Mouse (Mus musculus) limb, embryonic 13.5 days (tissue): ENCODE measurements around the gene Lmo4. TPM values are rescaled to one million over a fixed set of nuclear protein-coding genes. Genes with fewer than 3 reads are reported as not detected.

ENCODE experiments used
- ATAC-seq: fragments of 200-750 bp; cut with Nextera tagmentation; 2 replicates; pipeline ENCODE4 v1.8.0; 2017; ENCODE audit warnings: low read depth, moderate number of reproducible peaks, moderate TSS enrichment; ENCODE audit not compliant: low FRiP score
- H3K27ac ChIP-seq: fragments of 300-500 bp; sonication (generic); 2 replicates; pipeline ENCODE4 v1.5.1; 2015; ENCODE audit warnings: inconsistent platforms, mild to moderate bottlenecking, moderate library complexity
- H3K27me3 ChIP-seq: fragments of 300-500 bp; sonication (generic); 2 replicates; pipeline ENCODE4 v1.6.1; 2015; ENCODE audit warnings: mild to moderate bottlenecking, inconsistent platforms
- H3K36me3 ChIP-seq: fragments of 300-500 bp; sonication (generic); 2 replicates; pipeline ENCODE4 v1.6.1; 2015; ENCODE audit warnings: inconsistent platforms, mild to moderate bottlenecking, moderate library complexity
- H3K4me1 ChIP-seq: fragments of 300-500 bp; sonication (generic); 2 replicates; pipeline ENCODE4 v1.6.1; 2015; ENCODE audit warnings: inconsistent platforms
- H3K4me2 ChIP-seq: fragments of 300-500 bp; sonication (generic); replicated peaks from 2 replicates; pipeline ENCODE4 v1.6.1; 2015; ENCODE audit warnings: inconsistent platforms, mild to moderate bottlenecking, moderate library complexity
- H3K4me3 ChIP-seq: fragments of 300-500 bp; sonication (generic); 2 replicates; pipeline ENCODE4 v1.5.1; 2015; ENCODE audit warnings: moderate library complexity, mild to moderate bottlenecking, inconsistent platforms
- H3K9ac ChIP-seq: fragments of 300-500 bp; sonication (generic); 2 replicates; pipeline ENCODE4 v1.6.1; 2015; ENCODE audit warnings: mild to moderate bottlenecking, inconsistent platforms
- H3K9me3 ChIP-seq: fragments of 300-500 bp; sonication (generic); 2 replicates; pipeline ENCODE4 v1.6.1; 2016; ENCODE audit warnings: inconsistent platforms
- WGBS: fragments of 180-500 bp; shearing (Covaris S2); methylation state at CpG from one replicate; pipeline ENCODE4 v1.1.7; 2015; 5-methylcytosine and 5-hydroxymethylcytosine counted together
- polyA plus RNA-seq: library from polyadenylated mRNA; unstranded; fragments of >200 nt; fragmentation: Nextera tagmentation; extraction: Ambion mirVana; gene quantifications from 2 replicates; pipeline ENCODE4 v1.2.1, GENCODE M21; 2015

The Lmo4 gene
- polyA plus RNA-seq, 1 experiment from 2014 or later, result 87.5 TPM

DNA sequence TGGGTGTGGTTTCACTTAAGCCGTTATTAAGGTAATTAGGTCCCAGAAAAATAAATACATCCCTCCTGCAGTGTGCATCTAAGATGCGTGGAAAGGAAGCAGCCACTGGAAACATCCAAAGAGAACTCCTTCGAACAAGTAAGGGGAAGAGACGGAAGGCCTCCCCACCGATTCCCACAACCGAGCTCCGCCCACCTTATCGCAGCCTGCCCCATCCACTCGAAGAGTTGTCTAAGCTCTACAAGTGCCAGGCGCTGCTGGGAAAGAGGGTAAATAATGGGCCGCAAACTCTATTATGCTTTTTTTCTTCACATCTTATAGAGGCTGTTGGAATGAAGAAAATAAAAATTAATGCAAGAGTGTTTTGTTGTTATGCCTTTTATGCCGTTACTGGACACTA lies 39.6 kb downstream of the Lmo4 start:
- no peak overlapping the region for H3K4me2 ChIP-seq
- no peak overlapping the region for H3K4me3 ChIP-seq
- peaks cover 13% of the 10 kb centered on the region for H3K4me1 ChIP-seq
- no peaks in the 10 kb centered on the region for H3K27me3 ChIP-seq
- no peak for ATAC-seq
- H3K36me3 ChIP-seq, result no peaks in the 10 kb centered on the region
- no peaks in the 10 kb centered on the region for H3K9me3 ChIP-seq
- H3K27ac ChIP-seq, result no peak overlapping the region
- 65% methylated on average over 12 of the region's 12 CpGs for WGBS
- no peak overlapping the region for H3K9ac ChIP-seq

DNA sequence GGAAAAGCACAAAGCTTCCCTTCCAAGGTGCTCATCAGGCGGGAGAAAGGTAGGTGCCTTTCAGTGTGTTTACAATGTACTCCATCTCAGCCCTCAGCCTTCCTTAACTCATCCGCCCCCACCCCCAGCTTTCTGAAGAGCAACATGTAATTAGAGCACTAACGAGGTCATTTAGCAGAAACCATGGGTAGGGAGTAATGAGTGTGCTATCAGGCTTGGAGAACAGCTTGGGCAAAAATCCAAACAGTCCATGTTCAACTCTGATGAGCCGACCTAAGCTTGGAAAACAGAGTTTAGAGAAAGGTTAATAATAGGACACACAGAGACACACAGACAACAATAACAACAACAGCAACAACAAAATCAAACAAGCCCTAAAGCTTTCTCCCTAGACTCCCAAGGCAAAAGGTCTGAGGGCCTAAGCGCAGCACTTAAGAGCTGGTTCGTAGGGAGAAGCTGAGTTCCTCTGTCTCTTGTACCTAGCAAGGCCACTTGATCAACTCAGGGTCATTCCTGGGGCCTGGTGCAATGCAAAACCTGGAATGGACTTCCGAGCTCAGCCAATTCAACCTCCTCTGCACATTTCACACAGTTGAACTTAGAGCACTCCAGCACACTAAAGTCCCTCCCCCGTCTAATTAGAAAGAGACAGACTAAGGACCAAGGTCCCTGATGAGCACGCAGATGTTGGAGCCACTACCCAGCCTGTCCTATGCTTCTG lies 40.2 kb downstream of the Lmo4 start:
- H3K9ac ChIP-seq, result no peak overlapping the region
- peaks cover 13% of the 10 kb centered on the region for H3K4me1 ChIP-seq
- H3K9me3 ChIP-seq, result no peaks in the 10 kb centered on the region
- no peak overlapping the region for H3K27ac ChIP-seq
- no peak overlapping the region for H3K4me3 ChIP-seq
- no peak overlapping the region for H3K4me2 ChIP-seq
- no peak for ATAC-seq
- H3K36me3 ChIP-seq, result no peaks in the 10 kb centered on the region
- WGBS, result 40% methylated on average over 9 of the region's 9 CpGs
- H3K27me3 ChIP-seq, result no peaks in the 10 kb centered on the region

DNA sequence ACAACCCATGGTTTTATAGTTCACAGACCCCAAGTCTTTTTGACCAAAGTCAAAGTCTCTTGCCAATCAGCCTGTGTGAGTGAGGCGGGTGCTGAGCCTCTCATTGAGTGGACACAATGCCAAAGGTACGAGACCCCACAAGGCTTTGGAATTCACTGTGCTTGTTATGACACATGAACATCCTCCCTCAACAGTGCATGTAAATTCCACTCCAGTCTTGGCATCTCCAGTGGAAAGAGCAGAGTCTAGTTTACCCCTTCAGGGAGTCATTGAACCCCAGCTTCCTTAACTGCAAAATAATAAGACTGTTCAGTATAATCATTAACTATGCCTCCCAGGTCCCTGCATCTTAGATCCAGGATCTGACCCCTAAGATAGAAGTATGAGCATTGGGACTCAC lies 41.3 kb downstream of the Lmo4 start:
- Histone ChIP-seq H3K9ac (no peak overlapping the region), H3K9me3 (no peaks in the 10 kb centered on the region), H3K27me3 (no peaks in the 10 kb centered on the region), H3K36me3 (no peaks in the 10 kb centered on the region), H3K4me2 (no peak overlapping the region), H3K4me3 (no peak overlapping the region), H3K4me1 (peaks cover 13% of the 10 kb centered on the region), H3K27ac (no peak overlapping the region)
- no peak for ATAC-seq
- 81% methylated on average over 2 of the region's 2 CpGs for WGBS

GRCm38 (mm10) chr3:144162156-144162555 lies 42.9 kb downstream of the Lmo4 start:
- H3K4me3 ChIP-seq, result no peak overlapping the region
- H3K4me1 ChIP-seq, result peaks cover 13% of the 10 kb centered on the region
- H3K27ac ChIP-seq, result no peak overlapping the region
- no peaks in the 10 kb centered on the region for H3K27me3 ChIP-seq
- H3K4me2 ChIP-seq, result no peak overlapping the region; the same call in 1 of the 2 replicates
- ATAC-seq, result no peak
- no peaks in the 10 kb centered on the region for H3K36me3 ChIP-seq
- H3K9me3 ChIP-seq, result no peaks in the 10 kb centered on the region
- no peak overlapping the region for H3K9ac ChIP-seq
- WGBS, result 22% methylated on average over 8 of the region's 8 CpGs

DNA sequence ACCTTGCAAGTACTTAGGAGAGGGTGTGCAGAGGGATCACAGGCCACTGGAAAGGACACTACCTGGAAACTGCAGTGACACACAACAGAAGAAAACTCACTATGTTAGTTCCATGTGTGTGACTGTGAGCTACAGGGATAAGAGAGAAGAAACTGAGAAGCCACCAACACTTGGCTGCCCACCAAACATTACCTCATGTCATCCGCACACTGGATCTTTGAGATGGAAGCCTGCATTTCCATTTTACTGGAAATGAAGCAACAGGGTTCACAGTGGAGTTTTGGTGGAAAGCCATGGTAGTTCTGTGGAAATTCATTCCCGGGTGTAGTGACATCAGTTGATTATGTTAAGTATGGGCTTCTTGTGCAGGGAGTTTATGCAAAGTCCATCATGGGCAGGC lies 43.8 kb downstream of the Lmo4 start:
- Histone ChIP-seq H3K4me3 (no peak overlapping the region), H3K4me2 (no peak overlapping the region), H3K27ac (no peak overlapping the region), H3K9me3 (no peaks in the 10 kb centered on the region), H3K4me1 (peaks cover 13% of the 10 kb centered on the region), H3K9ac (no peak overlapping the region), H3K27me3 (no peaks in the 10 kb centered on the region), H3K36me3 (no peaks in the 10 kb centered on the region)
- ATAC-seq, result no peak
- WGBS, result 71% methylated on average over 2 of the region's 2 CpGs

- no peak overlapping the region for H3K4me3 ChIP-seq
- H3K36me3 ChIP-seq, result no peaks in the 10 kb centered on the region
- no peaks in the 10 kb centered on the region; the same call in 1 of the 2 replicates for H3K27me3 ChIP-seq
- ATAC-seq, result no peak
- H3K27ac ChIP-seq, result no peak overlapping the region
- no peak overlapping the region for H3K9ac ChIP-seq
- H3K4me1 ChIP-seq, result no peaks in the 10 kb centered on the region
- H3K4me2 ChIP-seq, result no peak overlapping the region
- 69% methylated on average over 3 of the region's 3 CpGs for WGBS
- H3K9me3 ChIP-seq, result no peaks in the 10 kb centered on the region
These were observed 49.3 kb downstream of the Lmo4 start for GRCm38 (mm10) chr3:144155746-144156145.

- Histone ChIP-seq H3K4me3 (no peak overlapping the region), H3K27me3 (no peaks in the 10 kb centered on the region; the same call in 1 of the 2 replicates), H3K4me1 (no peaks in the 10 kb centered on the region), H3K27ac (no peak overlapping the region), H3K9me3 (no peaks in the 10 kb centered on the region), H3K9ac (no peak overlapping the region), H3K4me2 (no peak overlapping the region), H3K36me3 (no peaks in the 10 kb centered on the region)
- ATAC-seq, result no peak
- 27% methylated on average over 2 of the region's 2 CpGs for WGBS
These were observed 51.6 kb downstream of the Lmo4 start for GRCm38 (mm10) chr3:144153395-144153794.

- no peak overlapping the region for H3K27ac ChIP-seq
- 84% methylated on average over 6 of the region's 6 CpGs for WGBS
- no peak overlapping the region for H3K4me2 ChIP-seq
- no peak overlapping the region for H3K9ac ChIP-seq
- no peaks in the 10 kb centered on the region; the same call in 1 of the 2 replicates for H3K27me3 ChIP-seq
- no peak overlapping the region for H3K4me3 ChIP-seq
- H3K4me1 ChIP-seq, result no peaks in the 10 kb centered on the region
- no peak for ATAC-seq
- H3K9me3 ChIP-seq, result no peaks in the 10 kb centered on the region
- H3K36me3 ChIP-seq, result no peaks in the 10 kb centered on the region
These were observed 54.0 kb downstream of the Lmo4 start for GRCm38 (mm10) chr3:144151001-144151400.

GRCm38 (mm10) chr3:144148234-144148633 lies 56.8 kb downstream of the Lmo4 start:
- no peaks in the 10 kb centered on the region for H3K27me3 ChIP-seq
- H3K4me2 ChIP-seq, result no peak overlapping the region
- no peaks in the 10 kb centered on the region for H3K36me3 ChIP-seq
- WGBS, result 96% methylated on average over 3 of the region's 3 CpGs
- no peaks in the 10 kb centered on the region for H3K4me1 ChIP-seq
- no peak for ATAC-seq
- H3K9ac ChIP-seq, result no peak overlapping the region
- no peaks in the 10 kb centered on the region for H3K9me3 ChIP-seq
- no peak overlapping the region for H3K27ac ChIP-seq
- no peak overlapping the region for H3K4me3 ChIP-seq

- ATAC-seq, result no peak
- no peak overlapping the region for H3K27ac ChIP-seq
- 80% methylated on average over 3 of the region's 3 CpGs for WGBS
- H3K9ac ChIP-seq, result no peak overlapping the region
- no peak overlapping the region for H3K4me3 ChIP-seq
- H3K4me1 ChIP-seq, result no peaks in the 10 kb centered on the region
- no peaks in the 10 kb centered on the region for H3K9me3 ChIP-seq
- H3K27me3 ChIP-seq, result no peaks in the 10 kb centered on the region
- H3K36me3 ChIP-seq, result no peaks in the 10 kb centered on the region
- no peak overlapping the region for H3K4me2 ChIP-seq
These were observed 57.8 kb downstream of the Lmo4 start for GRCm38 (mm10) chr3:144147244-144147643.

DNA sequence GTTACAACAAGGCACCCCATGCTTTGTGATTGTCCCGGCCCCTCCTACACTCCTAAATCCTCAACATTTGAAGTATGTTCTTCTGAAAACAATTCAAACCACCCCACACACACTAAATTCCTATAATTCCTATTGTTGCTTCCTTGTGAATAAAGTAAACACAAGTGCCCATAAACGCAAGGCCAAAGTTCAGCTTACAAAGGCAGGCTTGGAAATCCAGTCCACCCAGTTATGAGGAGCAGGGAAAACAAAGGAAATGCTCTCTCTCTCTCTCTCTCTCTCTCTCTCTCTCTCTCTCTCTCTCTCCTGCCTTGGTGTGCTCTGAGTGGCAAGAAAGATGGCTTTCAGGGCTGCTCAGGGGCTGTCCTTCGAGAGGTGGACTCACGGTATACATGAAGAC lies 61.0 kb downstream of the Lmo4 start:
- H3K4me1 ChIP-seq, result no peaks in the 10 kb centered on the region
- no peak for ATAC-seq

GRCm38 (mm10) chr3:144142939-144143338 lies 62.1 kb downstream of the Lmo4 start:
- no peak overlapping the region for H3K9ac ChIP-seq
- no peaks in the 10 kb centered on the region for H3K36me3 ChIP-seq
- H3K4me3 ChIP-seq, result no peak overlapping the region
- no peak overlapping the region for H3K4me2 ChIP-seq
- no peaks in the 10 kb centered on the region for H3K27me3 ChIP-seq
- 92% methylated on average over 7 of the region's 7 CpGs for WGBS
- no peak for ATAC-seq
- no peaks in the 10 kb centered on the region for H3K4me1 ChIP-seq
- H3K27ac ChIP-seq, result no peak overlapping the region
- H3K9me3 ChIP-seq, result no peaks in the 10 kb centered on the region

More for the DNA sequence above, 61.0 kb downstream of the Lmo4 start:
- H3K4me3 ChIP-seq, result no peak overlapping the region
- no peaks in the 10 kb centered on the region for H3K36me3 ChIP-seq
- no peaks in the 10 kb centered on the region for H3K9me3 ChIP-seq
- WGBS, result 87% methylated on average over 4 of the region's 4 CpGs
- H3K4me2 ChIP-seq, result no peak overlapping the region
- no peak overlapping the region for H3K9ac ChIP-seq
- no peak overlapping the region for H3K27ac ChIP-seq
- H3K27me3 ChIP-seq, result no peaks in the 10 kb centered on the region

DNA sequence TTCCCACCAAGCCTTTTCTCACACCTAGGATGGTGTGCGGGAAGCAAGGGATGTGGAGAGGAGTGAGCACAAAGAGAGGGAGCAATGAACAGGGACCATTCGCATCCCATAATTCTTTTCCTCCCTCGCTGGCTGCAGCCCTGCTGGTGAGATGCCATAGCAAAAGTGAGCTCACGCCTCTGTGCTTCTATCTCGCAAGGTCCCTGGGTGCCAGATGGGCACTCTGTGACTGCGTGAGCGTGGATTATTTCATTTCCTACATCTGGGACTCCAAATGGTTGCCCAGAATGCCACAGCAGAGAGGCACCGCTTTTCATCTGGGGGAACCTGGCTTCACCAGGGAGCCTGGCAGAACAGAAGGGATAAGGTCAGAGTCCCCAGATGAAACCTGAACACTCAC lies 63.2 kb downstream of the Lmo4 start:
- no peaks in the 10 kb centered on the region for H3K36me3 ChIP-seq
- ATAC-seq, result no peak
- H3K9me3 ChIP-seq, result no peaks in the 10 kb centered on the region
- no peak overlapping the region for H3K9ac ChIP-seq
- H3K27me3 ChIP-seq, result no peaks in the 10 kb centered on the region
- H3K4me1 ChIP-seq, result no peaks in the 10 kb centered on the region
- no peak overlapping the region for H3K27ac ChIP-seq
- H3K4me2 ChIP-seq, result no peak overlapping the region
- H3K4me3 ChIP-seq, result no peak overlapping the region
- WGBS, result 71% methylated on average over 8 of the region's 8 CpGs
